Mouse (Mus musculus) retina, embryonic 14.5 days (tissue): ENCODE results near the gene Olfr551.
"Not testable (repeated sequence)": the region's sequence is repeated elsewhere in the genome, so short reads cannot be mapped to it uniquely, and the experiment has no call there.

ENCODE experiments used
- DNase-seq: peaks from one replicate; pipeline ENCODE4 v3.0.0-alpha.2; 2015; ENCODE audit warnings: low spot score

Gene Olfr551

DNA sequence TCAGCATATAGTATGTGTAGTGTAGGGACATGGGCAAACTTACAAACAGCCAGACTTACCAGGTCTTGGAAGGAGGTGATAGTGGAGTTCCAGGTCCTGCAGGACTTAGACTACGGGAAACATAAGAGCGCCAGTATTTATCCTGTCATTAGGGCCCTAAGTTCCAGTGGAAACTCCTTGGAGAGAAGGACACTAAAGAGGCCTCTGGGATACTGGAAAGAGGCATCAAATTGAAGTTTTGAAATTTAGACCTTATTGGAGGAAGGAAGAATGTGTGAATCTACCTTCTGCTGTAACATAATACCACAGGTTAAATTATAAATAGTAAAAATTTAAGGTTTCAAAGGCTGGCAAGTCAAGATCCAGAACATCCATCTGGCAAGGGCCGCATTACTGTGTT is at the start of gene Olfr551:
Olfr551 (minus strand) TSS at position 101 of the 400 bp plus-strand sequence.
- DNase-seq, result no peak

DNA sequence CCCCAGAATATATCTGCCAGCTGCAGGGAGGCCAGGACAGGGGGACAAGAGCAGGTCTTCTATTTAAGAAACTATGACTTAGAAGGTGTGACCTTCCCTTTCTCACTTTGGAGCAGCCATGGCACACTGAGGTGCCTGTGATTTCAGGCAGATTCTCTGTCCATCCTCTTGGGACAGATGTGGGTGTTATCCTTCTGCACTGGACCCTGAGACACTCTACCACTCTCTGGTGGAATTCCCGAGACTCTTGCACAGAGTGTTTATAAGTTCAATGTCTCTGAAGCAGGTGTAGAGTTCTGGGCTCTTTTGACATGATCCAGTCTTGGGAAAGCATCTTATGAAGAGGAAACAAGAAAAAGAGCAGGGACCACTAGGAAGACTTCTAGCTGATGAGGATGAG is 46.4 kb upstream of the Olfr551 start, which contains the start of gene Olfr554:
Olfr554 (plus strand) TSS at position 301 of the 400 bp plus-strand sequence.
- DNase-seq, result no peak

DNA sequence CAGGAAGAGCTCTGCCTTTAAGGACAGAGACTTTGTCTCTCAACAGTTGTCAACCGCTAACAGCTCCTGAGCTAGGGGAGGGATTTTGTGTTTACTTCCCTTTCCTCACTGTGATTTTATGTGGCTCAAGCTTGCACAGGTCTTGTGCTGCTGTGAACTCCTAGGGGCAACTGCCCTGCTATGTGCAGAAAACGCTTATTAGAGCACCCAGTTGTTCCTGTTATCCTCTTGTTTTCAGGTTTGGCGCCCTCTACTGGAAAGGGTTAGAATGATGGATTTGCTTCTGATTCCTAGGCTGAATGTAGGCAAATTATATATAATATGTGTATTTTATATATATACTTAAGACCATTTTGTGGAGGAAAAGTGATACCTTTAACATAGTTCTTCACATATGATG is 45.0 kb upstream of the Olfr551 start:
- peak; percentile 20 for DNase-seq

DNA sequence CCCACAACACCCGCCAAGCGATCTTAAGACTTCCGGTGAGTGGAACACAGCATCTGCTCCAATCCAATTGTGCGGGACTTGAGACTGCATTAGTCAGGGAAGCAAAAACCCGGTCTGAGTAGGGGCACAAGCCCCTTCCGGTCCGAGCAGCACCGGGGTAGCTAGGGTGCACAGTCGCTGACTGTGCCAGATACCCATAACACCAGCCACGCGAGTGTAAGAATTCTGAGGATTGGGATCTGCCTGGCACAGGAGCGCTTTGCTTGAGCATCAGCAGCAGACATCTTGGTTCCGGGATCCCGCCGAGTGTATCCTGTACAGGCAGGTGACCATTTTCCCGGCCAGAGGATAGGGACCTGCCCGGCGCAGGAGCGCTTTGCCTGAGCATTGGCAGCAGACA is 28.7 kb upstream of the Olfr551 start:
- not testable (repeated sequence) for DNase-seq

DNA sequence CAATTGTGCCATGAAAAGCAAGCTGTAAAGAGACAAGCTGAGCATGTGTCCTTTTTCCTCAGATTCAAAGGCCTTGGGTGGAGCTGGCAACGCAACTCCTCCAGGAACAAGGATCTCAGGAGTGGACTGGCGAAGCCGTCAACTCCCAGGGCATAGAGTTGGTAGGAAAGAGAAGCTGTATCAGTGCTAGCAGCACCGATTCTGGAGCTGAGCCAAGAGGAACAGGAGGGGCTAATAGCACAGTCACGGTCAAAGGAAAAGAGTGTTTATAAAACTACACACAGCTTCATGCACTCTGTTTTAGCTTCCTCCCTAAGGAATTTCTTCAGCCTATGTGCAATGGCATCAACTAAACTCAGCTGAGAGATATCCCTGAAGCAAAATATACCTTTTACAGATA is 27.9 kb upstream of the Olfr551 start:
- no peak for DNase-seq

DNA sequence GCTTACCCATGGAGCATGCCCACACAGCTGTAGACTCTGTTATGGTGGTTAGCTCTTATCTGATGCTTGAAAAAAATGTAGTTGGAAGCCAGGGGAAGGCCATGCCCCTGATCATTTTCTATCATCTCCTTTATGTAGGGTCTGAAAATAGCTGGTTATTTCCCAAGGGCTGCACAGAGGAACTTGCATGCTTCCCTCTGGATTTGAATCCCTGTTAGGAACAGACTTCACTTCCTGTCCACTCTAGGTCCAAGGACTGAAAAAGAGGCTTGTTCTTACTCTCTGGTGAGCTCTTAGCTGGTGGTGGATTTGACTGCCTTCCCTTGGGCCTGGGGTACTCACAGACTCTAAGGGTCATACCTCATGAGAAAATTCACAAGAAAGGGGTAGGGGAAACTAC is 26.4 kb upstream of the Olfr551 start, which contains the start of gene Olfr553:
Olfr553 (minus strand) TSS at position 101 of the 400 bp plus-strand sequence.
- DNase-seq, result no peak

DNA sequence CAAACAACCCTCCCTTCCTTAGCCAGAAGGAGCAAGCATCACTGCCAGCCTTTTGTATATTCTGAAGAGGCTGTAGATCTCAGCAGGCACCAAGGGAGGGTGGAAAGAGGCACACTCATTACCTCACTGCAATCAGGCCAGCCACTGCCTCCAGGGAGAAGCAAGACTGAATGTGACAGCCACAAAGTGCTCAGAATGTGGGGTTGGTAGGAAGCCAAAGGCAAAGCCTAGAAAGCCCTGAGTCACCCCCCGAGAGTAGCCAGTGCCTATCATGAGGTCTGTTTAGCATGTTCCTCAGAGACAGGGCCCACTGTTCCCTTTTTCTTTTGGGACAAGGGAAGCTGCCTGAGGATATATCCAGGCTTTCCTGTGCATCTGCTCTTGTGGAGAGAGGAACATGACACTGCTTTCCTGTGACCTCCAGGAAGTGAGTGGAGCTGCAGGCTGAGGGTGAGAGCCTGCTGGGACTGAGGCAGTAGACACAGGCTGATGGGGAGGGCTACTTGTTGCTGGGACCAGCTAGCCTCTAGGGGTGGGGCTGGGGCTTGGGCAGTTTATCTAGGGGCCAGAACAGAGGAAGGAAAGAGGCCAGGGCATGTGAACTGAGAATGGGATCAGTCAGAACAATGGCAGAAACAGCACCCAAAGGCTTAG is 5.8 kb upstream of the Olfr551 start, which contains the start of gene Olfr552:
Olfr552 (plus strand) TSS at position 393 of the 654 bp plus-strand sequence.
- DNase-seq, result no peak

DNA sequence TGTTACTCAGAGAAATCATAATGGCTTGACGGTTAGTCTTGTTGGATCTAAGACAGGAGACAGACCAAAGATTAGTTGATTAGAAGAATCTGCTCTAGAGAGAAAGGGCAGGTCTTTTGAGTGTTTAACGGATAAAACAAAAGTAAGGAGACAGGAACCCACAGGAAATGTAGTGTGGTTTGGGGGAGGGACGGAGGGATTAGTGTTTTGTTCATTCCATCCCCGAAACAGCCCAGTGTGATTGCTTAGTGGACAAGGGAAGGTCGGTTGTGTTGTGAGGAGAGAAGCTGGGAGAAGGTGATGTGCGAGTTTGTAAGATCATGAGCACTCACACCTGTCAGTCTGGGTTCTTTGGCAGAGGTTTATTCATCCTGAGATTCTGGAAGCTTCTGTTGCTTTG is 15.7 kb downstream of the Olfr551 start:
- no peak for DNase-seq

DNA sequence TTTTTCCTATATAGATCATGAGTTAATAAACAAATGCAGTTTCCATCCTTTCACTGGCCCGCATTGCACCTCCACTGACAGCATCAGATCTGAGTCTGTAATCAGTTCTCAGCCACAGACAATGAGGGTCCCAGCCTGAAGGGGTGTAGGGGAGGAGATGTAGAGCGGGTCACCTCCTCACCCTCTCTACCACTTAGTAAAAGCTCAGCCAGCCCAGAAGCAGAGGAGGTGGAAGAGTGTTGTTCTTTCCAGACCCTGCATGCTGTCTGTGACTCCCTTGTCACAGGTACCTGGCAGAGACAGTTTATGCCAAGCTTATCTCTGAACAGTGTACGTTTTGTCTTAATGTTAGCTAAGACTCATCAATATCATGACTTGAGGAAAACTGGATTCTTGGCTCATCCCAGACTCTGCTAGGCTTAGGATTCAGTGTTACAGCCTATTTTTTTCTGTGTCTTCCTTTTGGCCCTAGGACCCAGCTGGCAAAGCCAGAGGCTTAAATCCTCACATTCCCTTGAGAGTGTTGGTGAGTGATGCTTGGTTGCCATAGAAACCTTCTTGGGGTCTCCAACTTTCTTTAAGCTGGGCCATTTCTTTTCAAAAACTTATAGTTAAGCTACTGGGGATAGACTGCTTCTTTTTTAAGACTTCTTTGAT is 18.4 kb downstream of the Olfr551 start:
- DNase-seq, result peak; percentile 9

DNA sequence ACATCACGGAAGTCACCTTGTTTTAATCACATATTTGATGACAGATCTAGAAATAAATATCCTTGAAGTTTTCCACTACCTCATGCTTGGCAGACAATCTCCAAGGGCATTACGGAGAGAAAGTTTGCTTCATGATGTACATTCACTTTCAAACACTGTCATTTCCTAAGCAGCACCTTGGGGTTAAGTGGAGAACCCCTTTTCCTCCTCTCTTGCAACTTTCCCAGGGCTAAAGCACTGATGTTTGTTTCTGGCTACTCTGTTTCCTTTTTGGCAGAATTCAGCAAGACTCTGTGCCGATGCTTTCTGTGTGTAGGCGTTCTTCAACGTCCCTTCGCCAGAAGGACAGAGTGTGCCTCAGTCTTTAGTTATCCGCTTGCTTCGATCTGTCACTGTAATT is 20.5 kb downstream of the Olfr551 start, which contains the start of gene Olfr550:
Olfr550 (plus strand) TSS at position 301 of the 400 bp plus-strand sequence.
- no peak for DNase-seq

DNA sequence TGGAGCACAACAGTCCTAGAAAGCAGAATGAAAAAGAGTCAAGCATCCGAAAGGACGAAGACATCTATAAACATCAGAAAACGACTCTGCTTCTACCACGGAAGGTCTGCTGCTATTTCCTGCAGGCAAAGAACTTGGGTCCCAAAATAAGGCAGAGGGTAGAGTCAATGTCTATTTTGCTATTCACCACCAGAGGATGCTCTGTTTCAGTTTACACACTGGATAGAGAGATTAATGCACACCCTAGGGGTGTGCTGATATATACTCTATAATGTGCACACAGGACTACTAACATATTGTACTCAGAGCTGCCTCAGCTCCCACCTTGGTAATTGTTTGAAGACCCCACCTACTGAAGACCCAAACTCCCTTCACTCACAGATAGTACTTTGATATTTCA is 25.5 kb downstream of the Olfr551 start:
- no peak for DNase-seq

DNA sequence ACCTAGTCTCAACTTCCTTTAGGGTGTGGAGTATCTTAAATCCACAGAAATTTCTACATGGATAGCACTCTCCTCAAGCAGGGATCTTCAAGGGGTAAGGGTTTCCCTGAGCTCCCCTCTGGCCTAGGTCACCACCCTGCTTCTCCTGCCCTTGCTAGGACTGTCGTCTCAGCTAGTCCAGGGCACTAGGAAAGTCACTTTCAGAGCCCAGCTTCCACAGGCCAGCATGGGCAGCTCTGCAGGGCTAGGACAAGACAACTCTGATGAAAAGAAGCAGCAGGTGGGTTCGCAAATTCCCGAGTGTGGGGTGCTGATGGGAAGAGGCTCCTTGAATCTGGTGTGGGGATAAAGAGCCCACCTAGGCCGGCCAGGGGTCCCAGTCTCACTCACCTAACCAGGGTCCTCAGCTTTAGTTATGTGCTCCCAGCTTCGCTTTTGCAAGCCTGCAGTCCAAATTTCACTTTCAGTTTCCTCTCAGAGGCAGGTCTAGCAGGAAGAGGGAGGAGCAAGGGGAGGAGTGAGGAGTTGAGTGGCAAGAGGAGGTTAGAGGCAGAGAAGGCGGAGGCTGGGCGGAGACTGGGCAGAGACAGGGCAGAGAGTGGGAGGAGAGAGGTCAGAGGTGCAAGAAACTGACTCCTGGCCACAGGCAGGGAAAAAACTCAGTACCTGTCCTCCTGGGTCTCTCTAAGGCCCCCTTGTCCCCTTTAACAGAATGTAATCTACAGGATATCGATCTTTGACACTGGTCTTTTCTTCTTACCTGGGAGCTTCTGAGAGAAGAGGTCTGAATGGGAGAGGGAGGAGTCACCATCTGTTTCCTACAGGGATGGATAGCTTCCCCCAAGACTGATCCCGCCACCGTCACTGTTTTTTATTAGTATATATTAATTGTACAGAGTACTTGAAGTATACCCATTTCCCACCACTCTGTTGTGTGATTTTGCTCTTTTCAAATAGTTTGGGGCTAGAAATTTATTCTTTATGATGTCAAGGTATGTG is 26.4 kb downstream of the Olfr551 start, which contains the start of gene Trim21:
Trim21 (minus strand) TSS at position 488 of the 999 bp plus-strand sequence.
- DNase-seq, result peak; percentile 79

DNA sequence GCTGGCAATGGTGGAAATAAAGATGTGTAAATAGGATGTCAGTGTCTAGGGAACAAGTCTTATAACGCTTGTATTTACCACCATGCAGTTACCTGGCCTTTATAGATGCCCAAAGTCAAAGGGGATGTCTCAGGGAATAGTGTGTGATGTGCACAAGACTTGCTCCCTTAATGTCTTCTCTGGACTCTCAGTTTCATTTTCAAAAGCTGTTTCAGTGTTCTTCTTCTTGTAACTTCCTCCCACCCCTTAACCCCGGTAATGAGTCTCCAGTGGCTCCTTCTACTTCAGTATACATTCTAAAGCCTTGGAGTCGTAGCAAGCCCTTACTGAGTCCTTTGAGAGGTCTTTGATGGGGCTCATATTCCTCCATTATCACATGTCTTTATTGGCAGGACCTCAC is 38.4 kb downstream of the Olfr551 start:
- DNase-seq, result no peak

DNA sequence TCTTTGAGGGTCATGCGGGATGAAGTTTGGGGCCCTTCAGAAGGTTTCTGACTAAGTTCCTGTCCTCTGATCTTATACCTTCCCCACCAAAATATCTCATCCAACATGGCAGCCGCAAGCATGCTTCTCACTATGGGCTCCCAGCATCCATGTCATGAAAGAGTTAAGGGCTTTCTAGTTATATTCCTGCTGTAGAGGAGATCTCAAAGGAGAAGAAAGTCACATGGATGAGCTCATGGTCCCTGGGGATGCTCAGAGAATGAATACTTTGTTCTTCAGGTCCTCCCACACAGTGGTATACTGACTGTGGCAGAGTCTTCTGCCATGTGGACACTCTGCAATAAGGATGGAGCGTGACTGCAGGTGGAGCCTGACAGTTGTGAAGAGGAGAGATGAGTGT is 42.1 kb downstream of the Olfr551 start, which contains the start of gene Olfr549:
Olfr549 (plus strand) TSS at position 301 of the 400 bp plus-strand sequence.
- DNase-seq, result no peak

DNA sequence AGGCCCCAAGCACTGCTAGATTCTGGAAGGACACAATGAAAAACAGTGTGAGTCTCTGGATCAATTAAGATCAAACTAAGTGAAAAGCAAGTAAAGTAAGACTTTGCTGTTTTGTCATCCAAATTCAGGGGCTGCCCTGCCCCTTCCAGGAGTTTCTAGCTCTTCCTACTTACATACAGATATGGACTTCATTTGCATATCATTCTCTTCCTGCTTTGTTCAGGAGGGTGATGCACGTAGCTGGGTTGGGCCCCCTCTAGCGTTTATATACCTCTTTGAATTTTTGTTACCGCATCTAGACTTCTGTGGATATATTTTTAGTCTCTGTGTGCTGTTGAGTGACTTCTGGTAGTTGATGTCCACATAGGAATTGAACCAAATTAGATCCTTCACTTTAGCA is 50.4 kb downstream of the Olfr551 start:
- DNase-seq, result no peak

DNA sequence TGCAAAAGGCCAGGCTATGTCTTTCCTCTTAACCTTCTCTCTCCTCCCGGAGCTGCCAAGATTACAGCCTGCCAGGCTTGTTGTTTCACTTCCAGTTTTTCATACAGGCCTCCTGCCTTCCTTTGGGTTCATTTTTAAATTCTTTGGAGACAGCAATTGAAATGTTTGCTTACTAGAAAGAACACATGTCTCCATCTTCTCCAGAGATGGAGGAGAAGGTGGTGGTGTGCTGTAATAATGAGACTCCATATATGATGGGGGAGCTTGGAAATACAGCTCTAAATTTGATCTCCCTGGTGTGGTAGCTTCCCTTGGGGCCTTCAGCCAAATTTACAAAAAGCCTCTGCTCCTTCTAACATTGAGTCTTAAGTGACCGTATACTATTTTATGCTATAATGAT is 51.1 kb downstream of the Olfr551 start, which contains the start of gene Olfr548-ps1:
Olfr548-ps1 (plus strand) TSS at position 301 of the 400 bp plus-strand sequence.
- DNase-seq, result no peak

DNA sequence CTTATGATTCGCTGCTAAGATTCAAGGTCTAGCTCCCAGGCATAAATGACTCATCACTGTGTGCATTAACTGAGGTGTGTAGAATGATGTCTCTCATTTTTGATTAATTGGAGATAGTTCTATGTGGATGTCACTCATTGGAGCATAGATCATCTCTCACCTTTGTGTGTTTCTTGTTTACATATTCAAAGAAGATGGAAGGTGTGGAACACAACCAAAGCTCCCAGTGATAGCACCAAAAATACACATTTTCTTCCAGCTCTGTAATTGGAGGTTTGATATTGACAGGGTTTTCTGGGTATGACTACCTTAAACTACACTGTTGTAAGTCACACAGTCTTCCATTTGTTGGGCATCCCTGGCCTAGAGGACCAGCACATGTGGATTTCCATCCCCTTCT is 57.2 kb downstream of the Olfr551 start, which contains the start of gene Olfr547:
Olfr547 (plus strand) TSS at position 301 of the 400 bp plus-strand sequence.
- no peak for DNase-seq
